Mouse (Mus musculus) testis, postnatal 14 days (tissue): ENCODE results near the gene Abcb6.

Experiments
- DNase-seq: peaks from one replicate; pipeline ENCODE4 v3.0.0; 2021; ENCODE audit warnings: low spot score

The Abcb6 gene

DNA sequence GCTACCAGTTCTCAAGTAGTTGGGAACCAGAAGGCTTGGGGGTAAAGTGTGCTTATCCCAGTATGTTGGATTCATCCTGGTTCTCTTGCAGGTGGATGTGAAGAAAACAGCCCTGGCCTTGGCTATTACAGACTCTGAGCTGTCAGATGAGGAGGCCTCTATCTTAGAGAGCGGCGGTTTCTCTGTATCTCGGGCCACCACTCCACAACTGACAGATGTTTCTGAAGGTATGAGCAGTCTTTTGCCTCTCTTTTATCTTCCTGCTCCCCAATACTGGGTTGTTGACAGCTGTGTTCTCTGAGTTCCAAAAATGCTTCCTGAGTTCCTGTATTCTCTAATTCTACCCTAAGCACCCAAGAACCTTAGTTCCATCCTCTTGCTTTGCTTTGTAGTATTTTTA is 34.6 kb downstream of the Abcb6 start:
- no peak for DNase-seq

DNA sequence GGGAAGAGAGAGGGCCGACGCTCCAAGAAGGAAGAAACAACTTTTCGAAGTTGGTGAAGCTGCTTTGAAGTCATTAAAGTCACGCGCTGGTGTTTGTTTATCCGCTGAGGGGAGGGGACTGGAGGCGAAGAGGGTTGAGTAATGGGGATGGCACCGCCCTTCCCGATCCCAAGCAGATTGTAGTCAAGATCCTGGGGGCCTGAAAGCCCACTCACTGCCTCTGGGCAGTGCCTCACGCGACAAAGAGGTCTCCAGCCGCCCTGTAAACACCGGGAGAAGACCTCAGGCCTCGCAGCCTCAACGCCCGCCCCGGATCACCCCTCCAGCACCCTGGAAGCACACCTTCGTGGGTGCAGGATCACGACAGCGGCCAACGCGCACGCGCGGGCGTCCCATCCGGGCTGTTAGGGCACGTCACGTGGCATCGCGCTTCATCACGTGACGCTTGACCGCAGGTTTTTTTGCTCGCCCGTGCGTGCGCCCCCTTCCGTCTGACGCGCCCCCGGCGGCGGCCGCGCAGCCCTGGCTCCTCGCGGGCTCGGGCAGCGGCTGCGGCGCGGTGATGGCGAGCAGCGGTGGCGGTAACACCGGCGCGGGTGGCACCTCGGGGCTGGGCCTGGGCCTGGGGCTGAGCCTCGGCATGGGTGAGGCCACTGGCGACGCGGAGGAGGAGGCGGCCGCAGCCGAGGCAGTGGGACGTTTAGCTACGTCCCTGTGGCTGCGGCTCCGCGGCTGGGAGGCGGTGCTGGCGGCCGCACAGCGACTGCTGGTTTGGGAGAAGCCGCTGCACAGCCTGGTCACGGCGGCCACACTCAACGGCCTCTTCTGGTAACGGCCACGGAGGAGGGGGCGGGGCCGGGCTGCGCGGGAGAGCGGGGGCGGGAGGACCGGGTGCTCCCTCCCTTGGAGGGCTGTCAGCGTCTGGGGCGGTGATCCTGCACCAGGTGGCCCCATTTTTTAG is 37.6 kb downstream of the Abcb6 start, which contains the start of the genes Cnppd1 and Retreg2:
Cnppd1 (minus strand) TSS at position 411 of the 961 bp plus-strand sequence.
Retreg2 (plus strand) TSS at position 478 of the 961 bp plus-strand sequence.
- DNase-seq = peak; percentile 95

DNA sequence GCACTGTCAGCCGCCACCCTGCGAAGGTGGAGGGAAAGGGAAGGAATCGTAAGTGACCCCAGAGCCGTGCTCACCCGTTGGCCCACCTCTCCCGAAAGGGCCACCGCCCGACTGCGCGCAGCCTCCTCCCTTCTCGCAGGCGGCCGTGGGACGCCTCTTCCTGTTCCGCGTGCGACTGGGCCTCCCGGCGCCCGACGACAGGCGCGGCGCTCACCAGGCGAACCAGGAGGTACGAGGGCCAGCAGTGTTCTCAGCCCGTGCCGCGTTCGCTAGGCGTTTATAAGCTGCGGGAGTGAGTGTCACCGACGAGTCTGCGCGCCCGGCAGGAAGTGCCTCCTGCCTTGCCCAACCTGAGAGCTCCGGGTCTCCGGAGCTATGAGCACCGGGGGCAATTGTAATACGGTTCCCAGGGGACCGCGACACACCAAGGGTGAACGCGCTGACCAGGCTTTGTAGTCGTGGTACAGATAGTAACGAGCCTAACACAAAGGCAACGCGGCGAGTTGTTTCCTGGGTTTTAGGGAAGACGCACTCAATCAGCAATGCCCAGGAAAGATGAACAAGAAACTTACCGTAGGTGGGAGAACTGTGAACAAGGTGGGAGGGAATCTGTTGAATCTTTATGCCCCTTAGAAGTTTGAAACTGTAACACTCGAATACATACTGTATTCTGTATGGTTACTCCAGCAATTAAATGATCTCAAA is 38.6 kb downstream of the Abcb6 start:
- peak; percentile 65 for DNase-seq

DNA sequence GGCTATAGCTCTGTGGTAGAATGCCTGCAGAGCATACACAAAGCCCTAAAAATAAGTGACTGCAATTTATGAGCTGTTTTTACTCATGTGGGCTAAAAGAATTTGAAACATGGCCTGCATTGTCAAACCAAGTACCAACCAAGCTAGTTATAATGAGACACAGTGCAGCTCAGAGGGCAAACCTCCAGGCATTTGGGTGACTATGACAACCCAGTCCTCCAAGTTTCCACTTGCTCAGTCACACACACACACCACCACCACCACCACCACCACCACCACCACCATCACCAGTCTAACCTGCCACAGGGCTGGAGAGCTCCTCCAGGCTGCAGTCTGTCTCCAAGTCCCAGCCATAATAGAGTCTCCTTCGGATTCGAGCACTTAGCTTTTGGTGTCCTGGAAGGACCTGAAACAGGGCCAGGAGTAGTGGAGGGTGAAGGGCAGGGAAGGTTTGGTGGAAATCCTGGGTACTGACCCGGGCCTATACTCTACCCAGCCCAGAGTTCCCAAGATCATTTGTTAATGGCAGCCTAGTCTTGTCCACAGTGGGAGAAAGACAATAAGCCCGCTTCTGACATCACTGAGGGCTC is 39.5 kb downstream of the Abcb6 start:
- no peak for DNase-seq

DNA sequence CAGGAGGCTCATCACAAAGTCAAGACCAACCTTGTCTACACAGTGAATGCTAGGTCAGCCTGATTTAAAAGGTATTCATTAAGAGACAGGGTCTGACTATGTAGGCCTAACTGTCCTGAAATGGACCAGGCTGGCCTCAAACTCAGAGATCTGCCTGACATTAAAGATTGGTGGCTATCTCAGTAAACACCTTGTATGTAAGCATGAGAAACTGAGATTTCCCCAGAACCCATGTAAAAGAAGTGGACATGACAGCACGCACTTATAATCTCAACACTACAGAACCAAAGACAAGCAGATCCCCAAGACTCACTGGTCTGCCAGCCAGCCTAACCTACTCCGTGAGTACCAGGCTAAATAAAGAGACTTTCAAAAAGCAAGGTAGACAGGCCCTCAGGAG is 41.7 kb downstream of the Abcb6 start:
- no peak for DNase-seq

DNA sequence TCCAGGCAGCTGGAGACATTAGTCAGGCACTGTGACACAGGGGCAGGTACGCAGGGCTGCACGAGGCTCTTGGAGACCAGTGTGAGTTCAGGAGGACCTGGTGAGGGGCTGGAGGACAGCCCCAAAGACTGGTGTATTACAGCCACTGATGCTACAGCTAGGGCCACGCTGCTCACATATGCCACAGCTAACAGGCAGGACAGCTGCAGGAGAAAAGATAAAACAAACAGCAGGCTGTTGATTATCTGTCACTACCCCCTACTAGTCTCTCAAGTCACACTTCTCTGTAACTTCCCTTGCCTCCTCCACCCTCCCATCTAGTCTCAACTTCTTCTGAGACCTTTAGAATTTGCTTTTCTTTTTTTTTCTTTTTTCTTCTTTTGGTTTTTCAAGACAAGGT is 43.5 kb downstream of the Abcb6 start:
- no peak for DNase-seq

DNA sequence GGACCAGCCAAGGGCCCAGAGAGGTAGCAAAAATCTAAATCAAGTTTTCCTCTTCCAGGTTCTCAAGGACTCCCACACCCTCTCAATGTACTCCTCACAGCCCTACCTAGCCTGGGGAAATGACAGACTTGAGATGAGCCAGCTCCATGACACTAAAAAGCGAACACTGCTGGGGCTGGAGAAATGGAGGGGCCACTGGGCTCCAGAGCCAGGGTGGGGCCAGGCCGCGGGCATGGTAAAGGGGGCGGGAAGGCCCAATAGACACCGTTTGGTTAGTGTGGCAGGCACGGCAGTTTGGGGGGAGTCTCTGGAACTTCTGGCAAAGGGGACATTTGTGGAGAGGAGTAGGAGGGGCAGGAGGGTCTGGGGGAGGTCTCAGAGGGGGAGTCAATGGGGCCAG is 43.9 kb downstream of the Abcb6 start:
- DNase-seq = no peak

DNA sequence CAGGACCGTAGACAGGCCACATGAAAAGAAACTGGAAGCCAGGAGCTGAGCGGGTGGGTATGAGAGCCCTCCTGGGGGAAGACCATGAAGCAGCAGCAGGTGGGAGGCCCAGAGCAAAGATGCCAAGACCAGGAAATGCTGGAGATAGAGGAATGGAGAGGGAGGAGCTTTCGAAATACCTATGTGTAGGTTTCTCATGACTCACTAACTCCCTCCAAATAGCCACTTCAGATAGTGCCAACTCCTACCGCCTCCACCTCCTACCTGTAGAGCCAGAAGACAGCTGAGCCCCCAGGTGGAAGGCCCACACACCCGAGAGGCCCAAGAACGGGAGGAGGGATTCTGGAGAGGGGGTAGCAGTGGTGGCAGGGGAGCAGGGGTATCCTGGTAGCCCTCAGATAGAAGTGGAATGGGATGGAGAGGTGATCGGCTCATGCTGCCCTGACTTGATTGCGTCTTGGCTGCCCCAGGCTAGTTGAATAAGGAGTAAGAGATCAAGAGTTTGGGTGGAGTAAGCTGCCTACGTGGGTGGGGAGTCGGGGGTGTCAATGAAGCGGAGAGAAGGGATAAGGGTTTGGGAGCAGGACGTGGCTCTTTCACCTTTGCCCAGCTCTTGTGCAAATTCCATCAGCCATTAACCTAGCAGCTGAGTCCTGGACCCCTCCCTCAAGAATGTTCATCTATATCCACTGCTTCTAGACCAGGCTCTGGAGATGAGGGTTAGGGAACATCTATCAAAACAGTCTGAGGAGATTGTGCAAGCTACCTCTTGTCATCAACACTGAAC is 46.6 kb downstream of the Abcb6 start, which contains the start of gene Slc23a3:
Slc23a3 (minus strand) TSS at position 470 of the 787 bp plus-strand sequence.
- DNase-seq = no peak

DNA sequence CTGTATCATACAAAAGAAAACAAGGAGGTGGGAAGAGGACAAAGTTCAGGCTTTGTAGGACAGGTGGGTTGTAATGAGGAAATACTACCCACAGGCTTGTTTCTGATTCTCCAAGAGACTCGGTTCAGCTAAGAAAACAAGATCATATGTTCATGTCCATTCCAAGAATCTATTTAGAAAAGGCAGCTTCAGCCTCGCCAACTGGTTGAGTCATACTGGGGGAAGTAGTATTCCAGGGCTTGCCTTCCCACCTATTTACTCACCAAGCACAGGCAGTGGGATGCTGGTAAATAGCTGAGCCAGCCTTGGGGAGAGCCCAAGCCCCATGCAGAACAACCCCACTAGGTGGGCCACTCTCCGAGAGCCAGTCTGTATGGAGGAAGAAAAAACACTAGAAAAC is 51.6 kb downstream of the Abcb6 start:
- no peak for DNase-seq

DNA sequence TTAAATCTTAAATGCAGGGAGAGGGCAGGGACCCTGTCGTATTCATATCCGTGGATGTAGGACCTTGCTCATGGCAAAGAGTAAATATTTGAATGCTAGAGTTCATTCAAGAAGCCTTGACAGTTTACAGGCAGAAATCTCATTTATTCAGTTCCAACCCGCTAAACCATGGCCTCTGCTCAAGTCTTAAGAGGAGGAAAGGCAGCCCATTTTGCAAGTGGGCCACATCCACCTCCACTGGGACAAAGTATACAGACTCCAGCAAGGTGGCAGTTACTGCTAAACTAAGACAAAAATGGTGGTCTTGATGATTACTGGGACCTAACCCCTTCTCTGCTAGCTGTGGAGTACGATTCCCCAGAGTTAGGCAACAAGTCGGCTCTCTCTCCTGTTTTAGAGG is 54.8 kb downstream of the Abcb6 start:
- DNase-seq = no peak

DNA sequence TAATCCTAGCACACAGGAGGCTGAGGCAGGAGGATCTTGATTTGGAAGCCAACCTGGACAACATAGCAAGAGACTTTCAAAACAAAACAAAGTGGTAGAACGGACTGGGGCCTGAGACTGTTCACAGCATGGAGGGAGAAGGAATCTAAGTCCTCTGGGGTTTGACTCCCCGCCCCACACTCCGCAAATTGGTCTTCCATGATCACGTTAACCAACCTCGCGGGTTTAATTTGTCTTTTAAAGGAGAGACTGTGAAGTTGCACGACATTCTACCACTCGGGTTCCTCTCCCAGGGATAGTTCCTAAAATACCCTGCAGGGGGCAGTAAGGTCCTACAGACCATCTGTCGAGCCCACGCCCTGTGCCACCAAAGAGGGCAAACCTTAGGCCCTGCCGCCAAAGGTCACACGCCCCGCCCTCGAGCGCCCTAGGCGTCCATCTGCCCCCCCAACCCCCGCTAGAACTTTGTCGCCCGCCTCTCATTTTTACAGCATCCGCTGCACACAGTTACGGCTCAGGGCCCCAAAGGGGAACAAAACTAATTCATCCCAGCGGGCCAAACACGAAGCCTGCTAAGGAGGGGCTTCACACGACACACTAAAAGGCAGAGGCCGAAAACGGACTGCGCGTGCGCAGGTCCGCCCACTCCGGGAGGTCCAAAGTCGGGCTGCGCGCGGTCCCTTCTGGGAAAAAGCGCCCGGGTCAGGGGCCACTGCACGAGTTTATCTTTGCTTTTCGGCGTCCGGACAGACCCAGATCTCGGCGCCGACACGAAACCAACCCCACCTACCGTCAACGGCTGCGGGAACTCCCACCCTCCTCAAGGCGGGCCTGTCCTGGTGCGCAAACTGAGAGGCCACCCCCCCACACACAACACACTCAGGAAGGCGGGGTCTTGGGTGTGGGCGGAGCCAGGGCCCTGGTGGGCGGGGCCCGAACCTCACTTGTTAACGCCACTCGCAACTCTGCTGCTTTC is 55.6 kb downstream of the Abcb6 start, which contains the start of gene Nhej1:
Nhej1 (minus strand) TSS at position 855 of the 976 bp plus-strand sequence.
- peak; percentile 93 for DNase-seq

DNA sequence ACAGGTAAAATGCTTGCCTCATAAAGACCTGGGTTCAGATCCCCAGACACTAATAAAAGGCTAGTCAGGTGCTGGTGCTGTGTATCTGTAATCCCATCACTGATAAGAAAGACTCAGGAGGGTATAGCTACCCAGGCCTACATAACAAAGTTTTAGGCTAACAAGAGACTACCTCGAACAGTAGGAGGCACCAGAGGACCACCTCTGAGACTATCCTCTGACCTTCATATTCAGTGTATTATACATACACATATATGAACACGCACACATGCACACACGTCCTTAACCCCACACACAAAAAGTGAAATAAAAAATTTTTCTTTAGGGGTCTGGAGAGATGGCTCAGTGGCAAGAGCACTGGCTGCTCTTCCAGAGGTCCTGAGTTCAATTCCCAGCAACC is 58.0 kb downstream of the Abcb6 start:
- no peak for DNase-seq
